Mouse (Mus musculus) right cerebral cortex, postnatal 10 days (tissue): Measurements from ENCODE around the gene Gm20772.
"Not testable (repeated sequence)": the region's sequence is repeated elsewhere in the genome, so short reads cannot be mapped to it uniquely, and the experiment has no call there.

ENCODE experiments used
- DNase-seq, 2 experiments: peaks; one replicate each; pipeline ENCODE4 v3.0.0; 2021; ENCODE audit warnings: low spot score in 2 of 2

Gene Gm20772

GRCm38 (mm10) chrY:17874441-17874840 lies at the start of gene Gm20772, which contains the start of gene Gm20831:
Gm20772 (plus strand) TSS chrY:17874741.
Gm20831 (plus strand) TSS chrY:17874741.
- not testable (repeated sequence) for DNase-seq

GRCm38 (mm10) chrY:17846166-17846565 lies 28.4 kb upstream of the Gm20772 start, which contains the start of gene Gm21904:
Gm21904 (minus strand) TSS chrY:17846266.
- DNase-seq = not testable (repeated sequence)
